Mouse (Mus musculus) liver, embryonic 11.5 days (tissue): ENCODE results near the gene Gm8108. TPM values are rescaled to one million over a fixed set of nuclear protein-coding genes. Genes with fewer than 3 reads are reported as not detected.
A peak's percentile ranks its signal among the peaks of the same experiment; 100 is the strongest.
"Not testable (repeated sequence)": the region's sequence is repeated elsewhere in the genome, so short reads cannot be mapped to it uniquely, and the experiment has no call there.

Experiments
- ATAC-seq: fragments of 200-750 bp; cut with Nextera tagmentation; replicated peaks from 2 replicates; pipeline ENCODE4 v1.8.0; 2017; ENCODE audit warnings: moderate number of reproducible peaks, mild to moderate bottlenecking, moderate TSS enrichment, moderate library complexity; ENCODE audit not compliant: low FRiP score
- DNase-seq: peaks from one replicate; pipeline ENCODE4 v3.0.0-alpha.2; 2017; ENCODE audit warnings: low spot score
- H3K27ac ChIP-seq: fragments of 300-500 bp; sonication (generic); 2 replicates; pipeline ENCODE4 v1.5.1; 2014; ENCODE audit warnings: mild to moderate bottlenecking, low read depth, low read length, control low read depth
- H3K27me3 ChIP-seq: fragments of 300-500 bp; sonication (generic); replicated peaks from 2 replicates; pipeline ENCODE4 v1.6.1; 2014; ENCODE audit warnings: low read length, mixed read lengths; ENCODE audit not compliant: control insufficient read depth, insufficient read depth
- H3K36me3 ChIP-seq: fragments of 300-500 bp; sonication (generic); 2 replicates; pipeline ENCODE4 v1.6.1; 2014; ENCODE audit warnings: mild to moderate bottlenecking, low read length, moderate library complexity, mixed read lengths; ENCODE audit not compliant: control insufficient read depth, insufficient read depth
- H3K4me1 ChIP-seq: fragments of 300-500 bp; sonication (generic); replicated peaks from 2 replicates; pipeline ENCODE4 v1.6.1; 2014; ENCODE audit warnings: low read length, mixed read lengths; ENCODE audit not compliant: control insufficient read depth, insufficient read depth
- H3K4me2 ChIP-seq: fragments of 300-500 bp; sonication (generic); 2 replicates; pipeline ENCODE4 v1.6.1; 2014; ENCODE audit warnings: mild to moderate bottlenecking, control low read depth, moderate library complexity
- H3K4me3 ChIP-seq: fragments of 300-500 bp; sonication (generic); 2 replicates; pipeline ENCODE4 v1.5.1; 2014; ENCODE audit warnings: low read depth, low read length, control low read depth
- H3K9ac ChIP-seq: fragments of 300-500 bp; sonication (generic); 2 replicates; pipeline ENCODE4 v1.6.1; 2014; ENCODE audit warnings: low read depth, low read length, control low read depth
- H3K9me3 ChIP-seq: fragments of 300-500 bp; sonication (generic); 2 replicates; pipeline ENCODE4 v1.6.1; 2016; ENCODE audit warnings: low read length, inconsistent platforms, mixed read lengths; ENCODE audit not compliant: control insufficient read depth
- WGBS: fragments of 180-500 bp; shearing (Covaris S2); extraction: QIAGEN DNeasy Blood & Tissue Kit; methylation state at CpG from one replicate; pipeline ENCODE4 v1.1.7; 2014; 5-methylcytosine and 5-hydroxymethylcytosine counted together
- polyA plus RNA-seq: library from polyadenylated mRNA; unstranded; fragments of >200 nt; fragmentation: Nextera tagmentation; extraction: Ambion mirVana; gene quantifications from 2 replicates; pipeline ENCODE4 v1.2.1, GENCODE M21; 2014

Gene Gm8108
- polyA plus RNA-seq, result 0.31 TPM in 1 of 2 replicates, not detected in the other

DNA sequence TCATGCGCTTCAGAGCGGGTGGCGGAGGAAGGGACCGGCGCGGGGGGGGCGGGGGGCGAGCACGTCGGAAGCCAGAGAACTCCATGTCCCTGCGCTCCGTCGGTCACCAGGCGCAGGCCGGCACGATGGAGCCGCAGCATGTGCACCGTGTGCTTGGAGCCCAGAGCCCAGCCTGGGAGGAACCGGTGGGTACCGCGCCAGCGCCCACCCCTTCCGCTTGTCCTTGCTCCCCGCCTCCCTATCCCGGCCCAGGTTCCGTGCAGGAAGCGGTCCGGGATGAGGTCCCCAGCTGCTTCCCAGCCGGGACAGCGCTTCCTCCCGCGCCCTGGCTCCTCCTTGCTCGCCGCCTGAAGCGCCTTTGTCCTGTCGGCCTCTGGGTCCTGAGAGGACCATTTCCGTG is at the start of gene Gm8108:
TSS of gene Gm8108 (plus strand) at position 101 of the 400 bp plus-strand sequence.
- H3K27ac ChIP-seq, H3K9me3 ChIP-seq, H3K4me1 ChIP-seq, H3K9ac ChIP-seq, H3K36me3 ChIP-seq, ATAC-seq, H3K27me3 ChIP-seq: not testable (repeated sequence)
- 4% methylated on average over 30 of the region's 37 CpGs for WGBS
- DNase-seq, result peak; percentile 28
- H3K4me2 ChIP-seq, result peak within 1 kb of the TSS; percentile 37
- peak within 1 kb of the TSS; percentile 17; the same call in 1 of the 2 replicates for H3K4me3 ChIP-seq

DNA sequence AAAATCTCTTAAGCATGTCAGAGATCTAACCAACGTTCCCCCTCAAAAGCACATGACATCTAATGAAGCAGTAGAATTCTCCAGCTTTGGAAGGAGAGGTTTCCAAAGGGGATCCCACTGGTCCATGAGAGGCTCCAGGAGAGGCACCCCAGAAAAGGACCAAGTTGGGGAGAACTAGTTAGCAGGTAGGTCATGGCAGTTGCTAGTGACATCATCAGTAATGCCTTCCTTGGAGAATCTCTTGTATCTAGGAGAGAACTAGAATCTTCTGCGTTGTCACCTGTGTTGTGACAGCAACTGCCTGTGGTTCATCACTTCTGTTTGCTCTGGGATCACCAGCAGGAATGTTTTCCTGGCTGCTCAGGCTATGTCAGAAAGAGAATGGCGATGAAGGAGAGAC is 26.5 kb upstream of the Gm8108 start, which contains the start of gene Gm3115:
TSS of gene Gm3115 (plus strand) at position 301 of the 400 bp plus-strand sequence.
- H3K4me2 ChIP-seq, H3K27me3 ChIP-seq, H3K36me3 ChIP-seq, H3K27ac ChIP-seq, H3K4me3 ChIP-seq, H3K9ac ChIP-seq, ATAC-seq, H3K4me1 ChIP-seq, H3K9me3 ChIP-seq, DNase-seq: not testable (repeated sequence)
- WGBS, result 43% methylated on average over 2 of the region's 3 CpGs

DNA sequence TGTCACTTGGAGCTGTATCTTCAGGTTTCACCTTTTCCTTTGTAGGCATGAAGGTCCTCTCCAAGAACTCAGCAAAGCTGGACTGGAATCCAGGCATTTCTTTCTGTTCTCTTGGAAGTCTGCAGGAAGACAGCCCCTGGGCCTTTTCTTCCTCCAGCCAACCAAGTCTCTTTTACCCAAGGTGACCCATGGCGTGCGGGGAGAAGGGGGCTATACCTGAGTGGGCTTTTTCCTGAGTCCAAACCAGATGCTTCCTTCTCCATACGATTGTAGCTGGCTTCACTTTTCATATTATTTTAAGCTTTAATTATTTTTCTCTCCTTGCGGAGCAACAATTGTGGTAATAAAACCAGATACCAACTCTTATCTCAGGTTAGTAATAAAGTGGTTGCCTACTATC is 31.3 kb downstream of the Gm8108 start:
- H3K27me3 ChIP-seq, ATAC-seq, H3K4me1 ChIP-seq, H3K9ac ChIP-seq, H3K27ac ChIP-seq, H3K4me2 ChIP-seq, H3K36me3 ChIP-seq, DNase-seq, H3K4me3 ChIP-seq, H3K9me3 ChIP-seq: not testable (repeated sequence)
- 85% methylated on average over 2 of the region's 4 CpGs for WGBS

DNA sequence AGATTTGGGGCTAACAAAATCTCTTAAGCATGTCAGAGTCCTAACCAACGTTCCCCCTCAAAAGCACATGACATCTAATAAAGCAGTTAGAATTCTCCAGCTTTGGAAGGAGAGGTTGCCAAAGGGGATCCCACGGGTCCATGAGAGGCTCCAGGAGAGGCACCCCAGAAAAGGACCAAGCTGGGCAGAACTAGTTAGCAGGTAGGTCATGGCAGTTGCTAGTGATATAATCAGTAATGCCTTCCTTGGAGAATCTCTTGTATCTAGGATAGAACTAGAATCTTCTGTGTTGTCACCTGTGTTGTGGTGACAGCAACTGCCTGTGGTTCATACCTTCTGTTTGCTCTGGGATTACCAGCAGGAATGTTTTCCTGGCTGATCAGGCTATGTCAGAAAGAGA is 54.4 kb downstream of the Gm8108 start, which contains the start of gene Gm3127:
TSS of gene Gm3127 (plus strand) at position 301 of the 400 bp plus-strand sequence.
- WGBS, result no CpG with 5 or more reads among the region's 2 CpGs
- H3K9ac ChIP-seq, H3K9me3 ChIP-seq, H3K4me3 ChIP-seq, H3K27ac ChIP-seq, H3K4me1 ChIP-seq, H3K36me3 ChIP-seq, H3K27me3 ChIP-seq, ATAC-seq, DNase-seq, H3K4me2 ChIP-seq: not testable (repeated sequence)

DNA sequence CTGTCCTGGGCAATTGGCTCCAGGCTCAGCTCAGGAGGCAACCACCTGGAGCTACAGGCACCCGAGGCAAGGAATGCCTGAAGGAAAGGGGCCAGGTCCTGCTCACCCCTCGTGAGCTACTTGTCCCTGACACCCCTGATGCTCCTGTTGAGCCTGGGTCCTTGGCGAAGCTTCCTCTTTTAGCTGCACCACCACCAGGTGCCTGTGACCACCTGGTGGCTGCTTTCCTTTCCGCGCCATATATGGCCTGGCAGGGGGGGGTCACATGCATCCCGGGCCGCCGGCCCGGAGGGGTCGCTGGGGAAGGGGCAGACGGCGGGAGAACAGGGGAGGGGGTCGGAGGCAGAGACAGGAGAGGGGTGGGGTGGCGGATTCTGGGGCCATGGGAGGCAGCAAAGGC is 71.7 kb downstream of the Gm8108 start:
- not testable (repeated sequence) for DNase-seq, H3K9me3 ChIP-seq, H3K4me1 ChIP-seq, H3K4me2 ChIP-seq, ATAC-seq, H3K4me3 ChIP-seq, H3K36me3 ChIP-seq, H3K27me3 ChIP-seq, H3K27ac ChIP-seq, H3K9ac ChIP-seq
- WGBS, result 12% methylated on average over 12 of the region's 14 CpGs

Other genes with a start within 250 kb of the Gm8108 start
- not detected in 2 replicates for gene Gm2916, start 226.4 kb upstream of the Gm8108 start, polyA plus RNA-seq
- not detected in 2 replicates for gene Gm3029, start 178.8 kb upstream of the Gm8108 start, polyA plus RNA-seq
- not detected in 2 replicates for gene Gm3095, start 147.0 kb upstream of the Gm8108 start, polyA plus RNA-seq
- not detected in 2 replicates for gene Gm3099, start 112.1 kb upstream of the Gm8108 start, polyA plus RNA-seq
- 0.12 TPM in 1 of 2 replicates, not detected in the other for gene Gm5796, start 86.6 kb upstream of the Gm8108 start, polyA plus RNA-seq
- gene Gm3115, start 26.4 kb upstream of the Gm8108 start, polyA plus RNA-seq, result not detected in 2 replicates
- not detected in 2 replicates for gene Gm3127, start 54.5 kb downstream of the Gm8108 start, polyA plus RNA-seq
- gene Gm2974, start 72.0 kb downstream of the Gm8108 start, polyA plus RNA-seq, result not detected in 2 replicates
- not detected in 2 replicates for gene Gm3138, start 139.1 kb downstream of the Gm8108 start, polyA plus RNA-seq
- not detected in 2 replicates for gene Gm3149, start 206.8 kb downstream of the Gm8108 start, polyA plus RNA-seq
- not detected in 2 replicates for gene 2610042L04Rik, start 224.2 kb downstream of the Gm8108 start, polyA plus RNA-seq